Comparison of ENCODE assay signal across 8 mouse cellular contexts in genomic region chr2:93786175-93786574, GRCm38 (mm10). TPM values are rescaled to one million over a fixed set of nuclear protein-coding genes. Genes with fewer than 3 reads are reported as not detected.
DNase-seq lines count a peak whose midpoint lies in the region; ATAC-seq lines count a peak whose summit lies in the region.

No protein-coding gene starts in this region.

- 44% methylated on average over 4 of the region's 4 CpGs for WGBS in intestine, embryonic 14.5 days
- 51% methylated on average over 4 of the region's 4 CpGs for WGBS in midbrain, embryonic 13.5 days

- H3K9me3 ChIP-seq in intestine, embryonic 14.5 days (ENCODE audit: control insufficient read depth, low read length) = no peaks in the 10 kb centered on the region
- H3K9me3 ChIP-seq in midbrain, embryonic 13.5 days = no peaks in the 10 kb centered on the region

- peak; percentile 9; the same call in 1 of the 2 replicates for ATAC-seq in intestine, embryonic 14.5 days (replicated peaks; ENCODE audit: low FRiP score, low TSS enrichment, low read depth)
- ATAC-seq in midbrain, embryonic 13.5 days = peak; percentile 53; the same call in 1 of the 2 replicates

- 0 out of 2 replicates have a peak, but pooled peaks cover 2% of the 10 kb centered on the region for H3K27me3 ChIP-seq in intestine, embryonic 14.5 days (replicated peaks; ENCODE audit: control insufficient read depth, insufficient read depth, low read length)
- no peaks in the 10 kb centered on the region for H3K27me3 ChIP-seq in midbrain, embryonic 13.5 days
- H3K27me3 ChIP-seq in splenic B cell, adult 2 months (ENCODE audit: control insufficient read depth, insufficient read depth, low read length, poor library complexity, severe bottlenecking) = no peaks in the 10 kb centered on the region

- intact Hi-C loops in left cerebral cortex, postnatal 10 days (cut with DNase I) = loop anchor here (5.0 kb wide), 1 partner anchor 309 kb away; no protein-coding TSS in a partner anchor

- H3K9ac ChIP-seq in intestine, embryonic 14.5 days (ENCODE audit: low read length) = no peak overlapping the region
- H3K9ac ChIP-seq in midbrain, embryonic 13.5 days (replicated peaks) = no peak overlapping the region

- no peak overlapping the region for H3K4me2 ChIP-seq in intestine, embryonic 14.5 days (ENCODE audit: low read length)
- no peak overlapping the region for H3K4me2 ChIP-seq in midbrain, embryonic 13.5 days (replicated peaks)

- no peak overlapping the region for H3K4me3 ChIP-seq in intestine, embryonic 14.5 days (ENCODE audit: low read depth, low read length)
- H3K4me3 ChIP-seq in midbrain, embryonic 13.5 days (replicated peaks) = no peak overlapping the region

- peak; percentile 29 for DNase-seq in ovary, postnatal 10 days (ENCODE audit: low spot score)
- DNase-seq in ovary, adult 18-20 months (ENCODE audit: low spot score) = no peak
- DNase-seq in cerebellum, adult 8-10 months = peak; percentile 90
- peak; percentile 48 to 94 for DNase-seq in frontal cortex, adult 2 months (ENCODE audit: extremely low spot score in 1 of 2, low spot score in 1 of 2)
- DNase-seq in intestine, embryonic 14.5 days (ENCODE audit: low spot score) = peak; percentile 85
- peak; percentile 78 to 82 for DNase-seq in left cerebral cortex, postnatal 10 days (ENCODE audit: extremely low spot score in 1 of 2, low spot score in 2 of 2)
- DNase-seq in splenic B cell, adult 2 months (ENCODE audit: low read depth, low spot score) = peak; percentile 66

- peaks cover 26% of the 10 kb centered on the region; the same call in 1 of the 2 replicates for H3K36me3 ChIP-seq in intestine, embryonic 14.5 days (ENCODE audit: control insufficient read depth, insufficient read depth, low read length)
- peaks cover 34% of the 10 kb centered on the region for H3K36me3 ChIP-seq in midbrain, embryonic 13.5 days
- H3K36me3 ChIP-seq in splenic B cell, adult 2 months (ENCODE audit: control insufficient read depth, insufficient read depth, low read length, poor library complexity, severe bottlenecking) = peaks cover 1% of the 10 kb centered on the region; the same call in 1 of the 2 replicates

- 0 out of 2 replicates have a peak, but pooled peaks cover 2% of the 10 kb centered on the region for H3K4me1 ChIP-seq in intestine, embryonic 14.5 days (replicated peaks; ENCODE audit: control insufficient read depth, insufficient read depth, low read length)
- peaks cover 23% of the 10 kb centered on the region for H3K4me1 ChIP-seq in midbrain, embryonic 13.5 days (replicated peaks)

- H3K27ac ChIP-seq in intestine, embryonic 14.5 days (ENCODE audit: low read depth) = no peak overlapping the region
- H3K27ac ChIP-seq in midbrain, embryonic 13.5 days = no peak overlapping the region

RNA-seq across cellular contexts. Expression of gene Ext2, which starts 36.2 kb away (rescaled TPM):
- 28.9 and 31.5 TPM in 2 replicates for polyA plus RNA-seq in frontal cortex, adult 2 months (2012; rRNA removed)
- 109 and 110 TPM in 2 replicates for polyA plus RNA-seq in intestine, embryonic 14.5 days (2014; fragmentation: Nextera tagmentation; extraction: Ambion mirVana)
- total RNA-seq in left cerebral cortex, postnatal 10 days (2021) = 10 to 100 TPM; 55.5 to 58.1 TPM
- polyA plus RNA-seq in midbrain, embryonic 13.5 days (2015; fragmentation: Nextera tagmentation; extraction: Ambion mirVana) = 57.6 and 69.1 TPM in 2 replicates
